In the genomic region with DNA sequence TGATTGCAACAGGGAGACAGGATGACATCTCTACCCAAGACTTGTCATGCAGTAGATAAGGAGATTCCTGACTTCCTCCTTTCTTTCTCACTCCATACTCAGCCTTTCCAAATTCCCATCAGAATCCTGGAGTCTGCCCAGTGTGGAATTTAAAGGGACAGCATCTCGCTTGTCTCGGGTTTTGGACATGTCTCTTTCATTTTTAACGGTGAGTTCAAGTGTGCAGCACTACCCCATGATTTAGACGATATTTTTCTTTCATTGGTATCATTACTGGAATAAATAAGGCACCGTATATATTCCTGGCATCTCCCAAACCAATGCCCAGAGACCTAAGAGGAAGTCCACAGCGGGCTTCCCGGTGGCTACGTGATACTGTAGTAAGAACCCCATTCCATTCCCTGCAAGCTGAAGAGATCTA, we compare ENCODE assay signal across 9 mouse cellular contexts. TPM values are rescaled to one million over a fixed set of nuclear protein-coding genes. Genes with fewer than 3 reads are reported as not detected.
DNase-seq lines count a peak whose midpoint lies in the region; ATAC-seq lines count a peak whose summit lies in the region.
"Had no signal": no experiment of that assay in that cellular context is flagged by ENCODE, and none has a peak within 500 bp of the region (broad histone marks: within the 10 kb centered on the region; RNA-seq: fewer than 3 reads in every experiment).

No protein-coding gene starts in this region.

- no peak overlapping the region for H3K27ac ChIP-seq in intestine, embryonic 15.5 days
- H3K27ac ChIP-seq in stomach, embryonic 14.5 days (ENCODE audit: low read length): no peak overlapping the region

- 0 out of 2 replicates have a peak, but pooled peaks cover 6% of the 10 kb centered on the region for H3K4me1 ChIP-seq in intestine, embryonic 15.5 days (replicated peaks)
- H3K4me1 ChIP-seq in stomach, embryonic 14.5 days (ENCODE audit: control insufficient read depth, insufficient read depth, low read length): no peaks in the 10 kb centered on the region

- peak overlapping the region; percentile 53 for H3K4me3 ChIP-seq in intestine, embryonic 15.5 days (replicated peaks)
- peak overlapping the region; percentile 55 for H3K4me3 ChIP-seq in stomach, embryonic 14.5 days (ENCODE audit: low read depth, low read length)

- H3K27me3 ChIP-seq in intestine, embryonic 15.5 days (replicated peaks): peaks cover 3% of the 10 kb centered on the region; the same call in 1 of the 2 replicates
- no peaks in the 10 kb centered on the region for H3K27me3 ChIP-seq in stomach, embryonic 14.5 days (ENCODE audit: control insufficient read depth, insufficient read depth, low read length)

- no peaks in the 10 kb centered on the region for H3K9me3 ChIP-seq in intestine, embryonic 15.5 days
- no peaks in the 10 kb centered on the region for H3K9me3 ChIP-seq in stomach, embryonic 14.5 days (ENCODE audit: control insufficient read depth, low read depth, low read length)

- no peak for ATAC-seq in cerebellum, adult (ENCODE audit: insufficient number of reproducible peaks, low FRiP score, low TSS enrichment)
- ATAC-seq in intestine, embryonic 15.5 days: no peak
- ATAC-seq in stomach, embryonic 14.5 days (ENCODE audit: insufficient number of reproducible peaks, insufficient read depth, low FRiP score, low read depth): no peak

- 8% methylated on average over 8 of the region's 8 CpGs for WGBS in intestine, embryonic 15.5 days
- 11% methylated on average over 8 of the region's 8 CpGs for WGBS in stomach, embryonic 14.5 days

- H3K9ac ChIP-seq in intestine, embryonic 15.5 days: no peak overlapping the region
- H3K9ac ChIP-seq in stomach, embryonic 14.5 days (replicated peaks; ENCODE audit: low read depth, low read length): no peak overlapping the region; the same call in 1 of the 2 replicates

- H3K36me3 ChIP-seq in intestine, embryonic 15.5 days: no peaks in the 10 kb centered on the region
- no peaks in the 10 kb centered on the region for H3K36me3 ChIP-seq in stomach, embryonic 14.5 days (ENCODE audit: control insufficient read depth, insufficient read depth, low read length)

- H3K4me2 ChIP-seq in intestine, embryonic 15.5 days (replicated peaks): peak overlapping the region; percentile 92
- peak overlapping the region; percentile 75 for H3K4me2 ChIP-seq in stomach, embryonic 14.5 days (replicated peaks; ENCODE audit: low read depth, low read length)

- DNase-seq in cerebellum, adult 11 months: peak; percentile 47
- peak; percentile 23 for DNase-seq in retina, postnatal 1 day
- no peak for DNase-seq in retina, embryonic 14.5 days (ENCODE audit: low spot score)
- DNase-seq in frontal cortex, postnatal 25 days (ENCODE audit: low spot score in 2 of 2): no peak
- DNase-seq in thymus, postnatal 0 days (ENCODE audit: low spot score): no peak
- DNase-seq: heart, postnatal 10 days had no signal

RNA-seq across cellular contexts. Expression of gene Brinp1, which starts 1.1 kb away (rescaled TPM):
- 6.1 and 6.3 TPM in 2 replicates for polyA plus RNA-seq in intestine, embryonic 15.5 days (2015; fragmentation: Nextera tagmentation; extraction: Ambion mirVana)
- 17.3 and 18.9 TPM in 2 replicates for polyA plus RNA-seq in stomach, embryonic 14.5 days (2014; fragmentation: Nextera tagmentation; extraction: Ambion mirVana)
- polyA plus RNA-seq in thymus, postnatal 0 days (2015; fragmentation: Nextera tagmentation; extraction: Ambion mirVana): 0.46 and 0.51 TPM in 2 replicates

Comparison
In these comparisons a context has a peak if more than half of its experiments do, and no peak if none do; other contexts are left out.
1. DNase-seq: peak in cerebellum, adult 11 months (single experiment) and retina, postnatal 1 day (single experiment); none in retina, embryonic 14.5 days (single experiment), frontal cortex, postnatal 25 days (0 of 2) and thymus, postnatal 0 days (single experiment).